Mouse (Mus musculus) right cerebral cortex, postnatal 36 days (tissue): ENCODE data around the gene Ssh2.

ENCODE experiments used
- DNase-seq, 2 experiments: peaks; one replicate each; pipeline ENCODE4 v3.0.0; 2022; ENCODE audit warnings: low spot score in 2 of 2, mixed read lengths in 1 of 2

Gene Ssh2

GRCm38 (mm10) chr11:77215951-77216760 is at the start of gene Ssh2:
Ssh2 (plus strand) TSS chr11:77216287.
- DNase-seq = peak; percentile 72 to 76

GRCm38 (mm10) chr11:77173731-77174130 is 42.4 kb upstream of the Ssh2 start:
- DNase-seq = no peak

GRCm38 (mm10) chr11:77174531-77174930 is 41.6 kb upstream of the Ssh2 start:
- peak in 1 of 2 experiments; percentile 38 for DNase-seq

- no peak for DNase-seq
Measured at GRCm38 (mm10) chr11:77179771-77180170, 36.3 kb upstream of the Ssh2 start.

- peak; percentile 10 to 38 for DNase-seq
Measured at GRCm38 (mm10) chr11:77180886-77181285, 35.2 kb upstream of the Ssh2 start.

- DNase-seq = no peak
Measured at GRCm38 (mm10) chr11:77181528-77181927, 34.6 kb upstream of the Ssh2 start.

GRCm38 (mm10) chr11:77182041-77182440 is 34.0 kb upstream of the Ssh2 start:
- no peak for DNase-seq

GRCm38 (mm10) chr11:77182616-77183015 is 33.5 kb upstream of the Ssh2 start:
- no peak for DNase-seq

GRCm38 (mm10) chr11:77184926-77185325 is 31.2 kb upstream of the Ssh2 start:
- DNase-seq = no peak

GRCm38 (mm10) chr11:77188868-77189267 is 27.2 kb upstream of the Ssh2 start, which contains the start of gene Efcab5:
Efcab5 (minus strand) TSS chr11:77188968.
- DNase-seq = no peak

- no peak for DNase-seq
Measured at GRCm38 (mm10) chr11:77193410-77193809, 22.7 kb upstream of the Ssh2 start.

GRCm38 (mm10) chr11:77193941-77194553 is 22.0 kb upstream of the Ssh2 start:
- DNase-seq = no peak

- no peak for DNase-seq
Measured at GRCm38 (mm10) chr11:77194762-77195161, 21.3 kb upstream of the Ssh2 start.

- no peak for DNase-seq
Measured at GRCm38 (mm10) chr11:77195360-77196109, 20.6 kb upstream of the Ssh2 start.

- no peak for DNase-seq
Measured at GRCm38 (mm10) chr11:77196181-77197143, 19.6 kb upstream of the Ssh2 start.

GRCm38 (mm10) chr11:77199636-77200035 is 16.5 kb upstream of the Ssh2 start:
- DNase-seq = no peak

GRCm38 (mm10) chr11:77200703-77201102 is 15.4 kb upstream of the Ssh2 start:
- no peak for DNase-seq

GRCm38 (mm10) chr11:77214142-77214692 is 1.9 kb upstream of the Ssh2 start:
- no peak for DNase-seq

- peak; percentile 16 to 48 for DNase-seq
Measured at GRCm38 (mm10) chr11:77214755-77215154, 1.3 kb upstream of the Ssh2 start.

GRCm38 (mm10) chr11:77215483-77215882 is 604 bp upstream of the Ssh2 start:
- no peak for DNase-seq

- DNase-seq = peak in 1 of 2 experiments; percentile 31
Measured at GRCm38 (mm10) chr11:77216761-77217130, 659 bp downstream of the Ssh2 start.
